Mouse (Mus musculus) heart, embryonic 13.5 days (tissue): ENCODE measurements around the gene Tcfl5. TPM values are rescaled to one million over a fixed set of nuclear protein-coding genes. Genes with fewer than 3 reads are reported as not detected.
A peak's percentile ranks its signal among the peaks of the same experiment; 100 is the strongest.

Experiments
- ATAC-seq: fragments of 200-750 bp; cut with Nextera tagmentation; 2 replicates; pipeline ENCODE4 v1.8.0; 2017; ENCODE audit warnings: moderate TSS enrichment; ENCODE audit not compliant: insufficient number of reproducible peaks, low FRiP score, low TSS enrichment; ENCODE audit errors: extremely low read depth
- H3K27ac ChIP-seq: fragments of 300-500 bp; sonication (generic); replicated peaks from 2 replicates; pipeline ENCODE4 v1.5.1; 2015; ENCODE audit warnings: moderate library complexity, mild to moderate bottlenecking, inconsistent platforms
- H3K27me3 ChIP-seq: fragments of 300-500 bp; sonication (generic); replicated peaks from 2 replicates; pipeline ENCODE4 v1.6.1; 2015; ENCODE audit warnings: mild to moderate bottlenecking, inconsistent platforms
- H3K36me3 ChIP-seq: fragments of 300-500 bp; sonication (generic); 2 replicates; pipeline ENCODE4 v1.6.1; 2015; ENCODE audit warnings: mild to moderate bottlenecking, inconsistent platforms
- H3K4me1 ChIP-seq: fragments of 300-500 bp; sonication (generic); 2 replicates; pipeline ENCODE4 v1.6.1; 2015; ENCODE audit warnings: inconsistent platforms
- H3K4me2 ChIP-seq: fragments of 300-500 bp; sonication (generic); 2 replicates; pipeline ENCODE4 v1.6.1; 2015; ENCODE audit warnings: inconsistent platforms, mild to moderate bottlenecking, moderate library complexity
- H3K4me3 ChIP-seq: fragments of 300-500 bp; sonication (generic); 2 replicates; pipeline ENCODE4 v1.5.1; 2015; ENCODE audit warnings: moderate library complexity, mild to moderate bottlenecking, inconsistent platforms
- H3K9ac ChIP-seq: fragments of 300-500 bp; sonication (generic); 2 replicates; pipeline ENCODE4 v1.6.1; 2015; ENCODE audit warnings: inconsistent platforms, mild to moderate bottlenecking, moderate library complexity
- H3K9me3 ChIP-seq: fragments of 300-500 bp; sonication (generic); 2 replicates; pipeline ENCODE4 v1.6.1; 2016; ENCODE audit warnings: inconsistent platforms
- WGBS: fragments of 180-500 bp; shearing (Covaris S2); methylation state at CpG from one replicate; pipeline ENCODE4 v1.1.7; 2015; ENCODE audit warnings: mixed read lengths; 5-methylcytosine and 5-hydroxymethylcytosine counted together
- polyA plus RNA-seq: library from polyadenylated mRNA; unstranded; fragments of >200 nt; fragmentation: Nextera tagmentation; extraction: Ambion mirVana; gene quantifications from 2 replicates; pipeline ENCODE4 v1.2.1, GENCODE M21; 2015

Tcfl5 gene
- polyA plus RNA-seq, result not detected in 2 replicates

- peaks cover 6% of the 10 kb centered on the region; the same call in 1 of the 2 replicates for H3K4me1 ChIP-seq
- WGBS, result 2% methylated on average over 16 of the region's 56 CpGs
- peak within 1 kb of the TSS; percentile 47; the same call in 1 of the 2 replicates for H3K9ac ChIP-seq
- H3K4me2 ChIP-seq, result peak within 1 kb of the TSS; percentile 65
- peak within 1 kb of the TSS; percentile 48 for H3K4me3 ChIP-seq
- no peaks in the 10 kb centered on the region for H3K36me3 ChIP-seq
- no peak within 1 kb of the TSS for H3K27ac ChIP-seq
- H3K9me3 ChIP-seq, result peaks cover 22% of the 10 kb centered on the region
- ATAC-seq, result no peak
- peaks cover 85% of the 10 kb centered on the region for H3K27me3 ChIP-seq
Observed at GRCm38 (mm10) chr2:180642555-180643260, at the start of gene Tcfl5. Tcfl5 (minus strand) TSS chr2:180642708.

GRCm38 (mm10) chr2:180689841-180690240, 47.3 kb upstream of the Tcfl5 start:
- H3K4me1 ChIP-seq, result peaks cover 16% of the 10 kb centered on the region
- peaks cover 67% of the 10 kb centered on the region for H3K36me3 ChIP-seq
- no peak overlapping the region for H3K4me2 ChIP-seq
- H3K9ac ChIP-seq, result no peak overlapping the region
- no peak overlapping the region for H3K27ac ChIP-seq
- no peaks in the 10 kb centered on the region for H3K9me3 ChIP-seq
- WGBS, result 84% methylated on average over 5 of the region's 5 CpGs
- ATAC-seq, result no peak
- no peaks in the 10 kb centered on the region for H3K27me3 ChIP-seq
- no peak overlapping the region for H3K4me3 ChIP-seq

GRCm38 (mm10) chr2:180684031-180684430, 41.5 kb upstream of the Tcfl5 start:
- Histone ChIP-seq H3K4me3 (no peak overlapping the region), H3K36me3 (peaks cover 96% of the 10 kb centered on the region), H3K9ac (no peak overlapping the region), H3K4me1 (no peaks in the 10 kb centered on the region), H3K27ac (no peak overlapping the region), H3K4me2 (no peak overlapping the region), H3K27me3 (no peaks in the 10 kb centered on the region), H3K9me3 (no peaks in the 10 kb centered on the region)
- 57% methylated on average over 4 of the region's 4 CpGs for WGBS
- no peak for ATAC-seq

- Histone ChIP-seq H3K4me3 (no peak overlapping the region), H3K27ac (no peak overlapping the region), H3K36me3 (peaks cover 91% of the 10 kb centered on the region), H3K4me2 (no peak overlapping the region), H3K27me3 (no peaks in the 10 kb centered on the region), H3K4me1 (no peaks in the 10 kb centered on the region), H3K9ac (no peak overlapping the region), H3K9me3 (no peaks in the 10 kb centered on the region)
- ATAC-seq, result no peak
- WGBS, result 82% methylated on average over 2 of the region's 2 CpGs
Observed at GRCm38 (mm10) chr2:180683524-180683923, 41.0 kb upstream of the Tcfl5 start.

GRCm38 (mm10) chr2:180681225-180681624, 38.7 kb upstream of the Tcfl5 start:
- H3K4me2 ChIP-seq, result no peak overlapping the region
- H3K36me3 ChIP-seq, result peaks cover 68% of the 10 kb centered on the region
- no peak for ATAC-seq
- H3K9ac ChIP-seq, result no peak overlapping the region
- H3K27ac ChIP-seq, result no peak overlapping the region
- H3K27me3 ChIP-seq, result no peaks in the 10 kb centered on the region
- no peaks in the 10 kb centered on the region for H3K4me1 ChIP-seq
- H3K9me3 ChIP-seq, result no peaks in the 10 kb centered on the region
- no peak overlapping the region for H3K4me3 ChIP-seq
- WGBS, result 62% methylated on average over 2 of the region's 2 CpGs

GRCm38 (mm10) chr2:180678609-180679140, 36.2 kb upstream of the Tcfl5 start:
- no peak for ATAC-seq
- Histone ChIP-seq H3K9me3 (no peaks in the 10 kb centered on the region), H3K4me1 (no peaks in the 10 kb centered on the region), H3K4me2 (no peak overlapping the region), H3K36me3 (peaks cover 60% of the 10 kb centered on the region), H3K4me3 (no peak overlapping the region), H3K27me3 (no peaks in the 10 kb centered on the region), H3K27ac (no peak overlapping the region), H3K9ac (no peak overlapping the region)
- WGBS, result 31% methylated on average over 4 of the region's 4 CpGs

- no peaks in the 10 kb centered on the region for H3K9me3 ChIP-seq
- no peak overlapping the region for H3K27ac ChIP-seq
- 83% methylated on average over 2 of the region's 2 CpGs for WGBS
- no peaks in the 10 kb centered on the region for H3K27me3 ChIP-seq
- no peaks in the 10 kb centered on the region for H3K4me1 ChIP-seq
- H3K4me3 ChIP-seq, result no peak overlapping the region
- no peak for ATAC-seq
- no peak overlapping the region for H3K9ac ChIP-seq
- peaks cover 60% of the 10 kb centered on the region for H3K36me3 ChIP-seq
- no peak overlapping the region for H3K4me2 ChIP-seq
Observed at GRCm38 (mm10) chr2:180676706-180677105, 34.2 kb upstream of the Tcfl5 start.

GRCm38 (mm10) chr2:180662008-180662407, 19.5 kb upstream of the Tcfl5 start:
- Histone ChIP-seq H3K4me3 (no peak overlapping the region), H3K9ac (no peak overlapping the region), H3K4me1 (peaks cover 9% of the 10 kb centered on the region), H3K27ac (no peak overlapping the region), H3K4me2 (no peak overlapping the region), H3K9me3 (no peaks in the 10 kb centered on the region), H3K27me3 (no peaks in the 10 kb centered on the region), H3K36me3 (peaks cover 54% of the 10 kb centered on the region)
- no peak for ATAC-seq
- 83% methylated on average over 4 of the region's 4 CpGs for WGBS

GRCm38 (mm10) chr2:180660521-180660920, 18.0 kb upstream of the Tcfl5 start:
- no peak overlapping the region for H3K27ac ChIP-seq
- H3K9ac ChIP-seq, result no peak overlapping the region
- H3K4me3 ChIP-seq, result no peak overlapping the region
- H3K4me1 ChIP-seq, result peaks cover 9% of the 10 kb centered on the region
- no peak for ATAC-seq
- H3K4me2 ChIP-seq, result no peak overlapping the region
- H3K9me3 ChIP-seq, result no peaks in the 10 kb centered on the region
- no peaks in the 10 kb centered on the region for H3K27me3 ChIP-seq
- 84% methylated on average over 5 of the region's 5 CpGs for WGBS
- peaks cover 39% of the 10 kb centered on the region for H3K36me3 ChIP-seq

- Histone ChIP-seq H3K4me2 (peak overlapping the region; percentile 62), H3K27me3 (no peaks in the 10 kb centered on the region), H3K9ac (peak overlapping the region; percentile 63), H3K4me1 (peaks cover 9% of the 10 kb centered on the region), H3K9me3 (no peaks in the 10 kb centered on the region), H3K36me3 (peaks cover 29% of the 10 kb centered on the region), H3K4me3 (peak overlapping the region; percentile 29), H3K27ac (no peak overlapping the region)
- 34% methylated on average over 42 of the region's 42 CpGs for WGBS
- peak; percentile 38; the same call in 1 of the 2 replicates for ATAC-seq
Observed at GRCm38 (mm10) chr2:180659353-180660150, 17.0 kb upstream of the Tcfl5 start.

- no peak for ATAC-seq
- Histone ChIP-seq H3K27ac (no peak overlapping the region), H3K4me2 (no peak overlapping the region), H3K4me1 (peaks cover 9% of the 10 kb centered on the region), H3K4me3 (no peak overlapping the region), H3K9ac (no peak overlapping the region), H3K27me3 (no peaks in the 10 kb centered on the region; the same call in 1 of the 2 replicates), H3K36me3 (peaks cover 24% of the 10 kb centered on the region), H3K9me3 (no peaks in the 10 kb centered on the region)
- 85% methylated on average over 5 of the region's 5 CpGs for WGBS
Observed at GRCm38 (mm10) chr2:180658381-180658780, 15.9 kb upstream of the Tcfl5 start.
